Mouse (Mus musculus): ENCODE measurements around the gene Lamtor5.

GRCm38 (mm10) chr3:107260956-107261850 lies 17.5 kb upstream of the Lamtor5 start:
- TF ChIP-seq POLR2A (IDR thresholded peaks at IDR 0.05; ENCODE audit: low read depth, low read length) (no peak), CTCF (IDR thresholded peaks at IDR 0.05; ENCODE audit: borderline replicate concordance, insufficient read depth, low read length) (no peak)
